Mouse (Mus musculus) ES-Bruce4 (cell line): ENCODE data around the gene Scml4. TPM values are rescaled to one million over a fixed set of nuclear protein-coding genes. Genes with fewer than 3 reads are reported as not detected.

Experiments
- H3K27ac ChIP-seq: 2 replicates; pipeline ENCODE4 v1.5.1; 2012; ENCODE audit warnings: low read length, inconsistent platforms; ENCODE audit not compliant: insufficient read depth
- H3K27me3 ChIP-seq: 2 replicates; pipeline ENCODE4 v1.6.1; 2012; ENCODE audit warnings: mild to moderate bottlenecking, low read length, inconsistent platforms; ENCODE audit not compliant: control insufficient read depth, poor library complexity, insufficient read depth, severe bottlenecking
- H3K36me3 ChIP-seq: 2 replicates; pipeline ENCODE4 v1.6.1; 2012; ENCODE audit warnings: inconsistent platforms, mild to moderate bottlenecking, low read length, moderate library complexity; ENCODE audit not compliant: control insufficient read depth, poor library complexity, insufficient read depth, severe bottlenecking
- H3K4me1 ChIP-seq: one replicate; pipeline ENCODE4 v1.8.1; 2011; ENCODE audit warnings: low read length; ENCODE audit not compliant: control insufficient read depth, insufficient read depth
- H3K4me3 ChIP-seq: 2 replicates; pipeline ENCODE4 v1.5.1; 2011; ENCODE audit warnings: low read depth, mild to moderate bottlenecking, low read length
- H3K9ac ChIP-seq: 2 replicates; pipeline ENCODE4 v1.6.1; 2012; ENCODE audit warnings: low read depth, mild to moderate bottlenecking, inconsistent platforms; ENCODE audit not compliant: poor library complexity, severe bottlenecking
- H3K9me3 ChIP-seq: replicated peaks from 2 replicates; pipeline ENCODE4 v1.6.1; 2012; ENCODE audit warnings: mild to moderate bottlenecking, low read length, inconsistent platforms; ENCODE audit not compliant: control insufficient read depth, poor library complexity, insufficient read depth, severe bottlenecking
- CTCF ChIP-seq: IDR thresholded peaks from one replicate; pipeline ENCODE4 v1.8.1; 2011; ENCODE audit warnings: low read depth, low read length
- EP300 ChIP-seq: IDR thresholded peaks from 2 replicates; pipeline ENCODE4 v1.6.1; 2011; ENCODE audit warnings: low read depth, low read length; ENCODE audit not compliant: insufficient read depth
- POLR2A ChIP-seq: IDR thresholded peaks from one replicate; pipeline ENCODE4 v1.8.1; 2011; ENCODE audit warnings: low read length; ENCODE audit not compliant: insufficient read depth
- polyA plus RNA-seq: library from polyadenylated mRNA; stranded (reverse); fragments of >200 nt; gene quantifications from 2 replicates; pipeline ENCODE4 v1.2.4, GENCODE M21; 2011; ENCODE audit warnings: low read depth; ENCODE audit not compliant: missing spikeins, insufficient read depth, insufficient read length

Gene Scml4
- polyA plus RNA-seq, 1 experiment, result 0.15 TPM

- no peaks in the 10 kb centered on the region; the same call in 1 of the 2 replicates for H3K36me3 ChIP-seq
- TF ChIP-seq CTCF, result no peak
- no peak for TF ChIP-seq EP300
- no peak for TF ChIP-seq POLR2A
- no peaks in the 10 kb centered on the region for H3K27me3 ChIP-seq
- no peak overlapping the region for H3K4me3 ChIP-seq
- no peaks in the 10 kb centered on the region for H3K4me1 ChIP-seq
- no peak overlapping the region for H3K27ac ChIP-seq
- H3K9ac ChIP-seq, result no peak overlapping the region
- H3K9me3 ChIP-seq, result no peaks in the 10 kb centered on the region
Measured at GRCm38 (mm10) chr10:42833871-42834727, 26.1 kb upstream of the Scml4 start.

- Histone ChIP-seq H3K9me3 (no peaks in the 10 kb centered on the region), H3K4me1 (no peaks in the 10 kb centered on the region), H3K4me3 (no peak overlapping the region), H3K36me3 (no peaks in the 10 kb centered on the region), H3K9ac (no peak overlapping the region), H3K27me3 (no peaks in the 10 kb centered on the region), H3K27ac (no peak overlapping the region)
- no peak for TF ChIP-seq POLR2A
- TF ChIP-seq EP300, result no peak
- TF ChIP-seq CTCF, result no peak
Measured at GRCm38 (mm10) chr10:42838106-42838505, 22.1 kb upstream of the Scml4 start.

- H3K4me3 ChIP-seq, result no peak overlapping the region
- H3K4me1 ChIP-seq, result no peaks in the 10 kb centered on the region
- TF ChIP-seq CTCF (no peak), POLR2A (no peak), EP300 (no peak)
- no peak overlapping the region for H3K9ac ChIP-seq
- H3K36me3 ChIP-seq, result no peaks in the 10 kb centered on the region
- H3K27ac ChIP-seq, result no peak overlapping the region
- H3K9me3 ChIP-seq, result no peaks in the 10 kb centered on the region
- no peaks in the 10 kb centered on the region for H3K27me3 ChIP-seq
Measured at GRCm38 (mm10) chr10:42838736-42839135, 21.4 kb upstream of the Scml4 start.

- H3K27ac ChIP-seq, result no peak overlapping the region
- H3K4me3 ChIP-seq, result no peak overlapping the region
- no peaks in the 10 kb centered on the region for H3K36me3 ChIP-seq
- H3K9me3 ChIP-seq, result no peaks in the 10 kb centered on the region
- no peak for TF ChIP-seq EP300
- TF ChIP-seq CTCF, result no peak
- no peak for TF ChIP-seq POLR2A
- H3K27me3 ChIP-seq, result no peaks in the 10 kb centered on the region
- no peak overlapping the region for H3K9ac ChIP-seq
- no peaks in the 10 kb centered on the region for H3K4me1 ChIP-seq
Measured at GRCm38 (mm10) chr10:42840036-42840435, 20.1 kb upstream of the Scml4 start.

GRCm38 (mm10) chr10:42841531-42842195 lies 18.5 kb upstream of the Scml4 start:
- no peak overlapping the region for H3K4me3 ChIP-seq
- H3K9me3 ChIP-seq, result peaks cover 6% of the 10 kb centered on the region; the same call in 1 of the 2 replicates
- peak; percentile 80 for TF ChIP-seq CTCF
- TF ChIP-seq EP300, result no peak
- TF ChIP-seq POLR2A, result no peak
- no peaks in the 10 kb centered on the region for H3K4me1 ChIP-seq
- H3K36me3 ChIP-seq, result no peaks in the 10 kb centered on the region
- no peaks in the 10 kb centered on the region for H3K27me3 ChIP-seq
- H3K9ac ChIP-seq, result no peak overlapping the region
- H3K27ac ChIP-seq, result no peak overlapping the region

GRCm38 (mm10) chr10:42842358-42842757 lies 17.8 kb upstream of the Scml4 start:
- Histone ChIP-seq H3K27me3 (no peaks in the 10 kb centered on the region), H3K4me1 (no peaks in the 10 kb centered on the region), H3K4me3 (no peak overlapping the region), H3K9ac (no peak overlapping the region), H3K36me3 (no peaks in the 10 kb centered on the region), H3K27ac (no peak overlapping the region), H3K9me3 (peaks cover 6% of the 10 kb centered on the region; the same call in 1 of the 2 replicates)
- no peak for TF ChIP-seq POLR2A
- TF ChIP-seq EP300, result no peak
- peak; percentile 95 for TF ChIP-seq CTCF
